13 mouse cellular contexts compared by ENCODE assay signal in the genomic region with DNA sequence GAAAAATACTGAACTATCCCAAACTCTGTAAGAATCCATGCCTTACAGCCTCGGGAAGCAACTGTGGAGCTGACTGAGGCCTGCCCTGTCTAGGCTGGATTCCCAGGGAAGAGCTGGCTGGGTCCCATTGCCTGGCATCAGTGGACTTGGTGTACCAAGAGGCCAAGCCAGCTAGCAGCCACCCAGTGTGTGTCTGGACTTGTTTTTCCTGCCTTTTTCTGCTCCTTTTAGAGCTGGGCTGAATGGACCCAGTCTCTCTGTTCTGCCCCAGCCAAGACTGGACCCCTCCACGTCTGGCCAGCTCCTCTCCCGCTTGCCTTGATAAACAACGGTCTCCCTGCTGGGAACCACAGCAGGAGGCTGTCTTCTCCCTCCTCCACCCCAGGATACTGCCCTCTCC. TPM values are rescaled to one million over a fixed set of nuclear protein-coding genes. Genes with fewer than 3 reads are reported as not detected.
DNase-seq lines count a peak whose midpoint lies in the region; ATAC-seq and TF ChIP-seq lines count a peak whose summit lies in the region.
"Had no signal": no experiment of that assay in that cellular context is flagged by ENCODE, and none has a peak within 500 bp of the region (broad histone marks: within the 10 kb centered on the region; RNA-seq: fewer than 3 reads in every experiment).

No protein-coding gene starts in this region.

- peak; percentile 26; the same call in 1 of the 2 replicates for ATAC-seq in forebrain, embryonic 16.5 days
- ATAC-seq in forebrain, embryonic 15.5 days (replicated peaks): no peak
- ATAC-seq in kidney, embryonic 14.5 days (ENCODE audit: low FRiP score, low TSS enrichment): no peak

- no peak for TF ChIP-seq CTCF in E14TG2a.4 (conservative IDR thresholded peaks at IDR 0.05; ENCODE audit: low read length)
- no peak for TF ChIP-seq CTCF in lung, adult 2 months (IDR thresholded peaks at IDR 0.05; ENCODE audit: insufficient read depth, low read length)

- DNase-seq in kidney, postnatal 4 days: no peak
- peak; percentile 68 for DNase-seq in cerebellum, adult 9-10 months
- no peak for DNase-seq in lung, adult 2 months
- no peak for DNase-seq in urinary bladder, adult 18-20 months (ENCODE audit: low spot score in 2 of 2)
- DNase-seq: kidney, postnatal 14 days; liver; lung, postnatal 10 days; thymus, adult 2 months had no signal

- H3K27ac ChIP-seq in forebrain, embryonic 16.5 days (ENCODE audit: low read length): no peak overlapping the region
- no peak overlapping the region for H3K27ac ChIP-seq in forebrain, embryonic 15.5 days (replicated peaks)
- H3K27ac ChIP-seq in kidney, embryonic 14.5 days (ENCODE audit: low read depth, low read length): no peak overlapping the region
- H3K27ac ChIP-seq: embryonic facial prominence, embryonic 15.5 days had no signal

- no peak overlapping the region for H3K9ac ChIP-seq in forebrain, embryonic 16.5 days (replicated peaks; ENCODE audit: low read depth, low read length)
- no peak overlapping the region for H3K9ac ChIP-seq in forebrain, embryonic 15.5 days (replicated peaks)
- H3K9ac ChIP-seq in kidney, embryonic 14.5 days (ENCODE audit: low read depth, low read length): peak overlapping the region; percentile 14; the same call in 1 of the 2 replicates
- H3K9ac ChIP-seq: embryonic facial prominence, embryonic 15.5 days had no signal

- no peak for TF ChIP-seq POLR2A in lung, adult 2 months (IDR thresholded peaks at IDR 0.05; ENCODE audit: borderline replicate concordance, extremely low read depth, low read depth, low read length)

- no peak overlapping the region for H3K4me3 ChIP-seq in forebrain, embryonic 16.5 days (replicated peaks; ENCODE audit: low read length)
- no peak overlapping the region for H3K4me3 ChIP-seq in forebrain, embryonic 15.5 days
- H3K4me3 ChIP-seq in kidney, embryonic 14.5 days (ENCODE audit: low read length): no peak overlapping the region
- H3K4me3 ChIP-seq in E14TG2a.4 (replicated peaks; ENCODE audit: low read length): 0 out of 2 replicates have a peak overlapping the region, but pooled peaks have one; percentile 2
- H3K4me3 ChIP-seq in lung, adult 2 months (replicated peaks; ENCODE audit: extremely low read depth, low read depth, low read length): no peak overlapping the region
- H3K4me3 ChIP-seq: embryonic facial prominence, embryonic 15.5 days had no signal

- H3K4me1 ChIP-seq in forebrain, embryonic 16.5 days (replicated peaks; ENCODE audit: control insufficient read depth, insufficient read depth, low read length): no peaks in the 10 kb centered on the region
- no peaks in the 10 kb centered on the region for H3K4me1 ChIP-seq in forebrain, embryonic 15.5 days
- H3K4me1 ChIP-seq in kidney, embryonic 14.5 days (ENCODE audit: control insufficient read depth, insufficient read depth, low read length): no peaks in the 10 kb centered on the region
- peaks cover 67% of the 10 kb centered on the region for H3K4me1 ChIP-seq in E14TG2a.4 (replicated peaks; ENCODE audit: low read depth, low read length)
- H3K4me1 ChIP-seq in lung, adult 2 months (ENCODE audit: control insufficient read depth, insufficient read depth, low read length): no peaks in the 10 kb centered on the region; the same call in 1 of the 2 replicates

- WGBS in forebrain, embryonic 16.5 days: 34% methylated on average over 4 of the region's 4 CpGs
- 40% methylated on average over 4 of the region's 4 CpGs for WGBS in forebrain, embryonic 15.5 days
- 48% methylated on average over 4 of the region's 4 CpGs for WGBS in kidney, embryonic 14.5 days
- 59% methylated on average over 4 of the region's 4 CpGs for WGBS in lung, adult 2 months

- no peaks in the 10 kb centered on the region for H3K27me3 ChIP-seq in forebrain, embryonic 16.5 days (replicated peaks; ENCODE audit: control insufficient read depth, insufficient read depth, low read length)
- H3K27me3 ChIP-seq in forebrain, embryonic 15.5 days: no peaks in the 10 kb centered on the region
- H3K27me3 ChIP-seq in kidney, embryonic 14.5 days (ENCODE audit: control insufficient read depth, insufficient read depth, low read length): no peaks in the 10 kb centered on the region
- H3K27me3 ChIP-seq in E14TG2a.4 (ENCODE audit: insufficient read depth, low read length): no peaks in the 10 kb centered on the region
- H3K27me3 ChIP-seq: embryonic facial prominence, embryonic 15.5 days had no signal

- H3K4me2 ChIP-seq in forebrain, embryonic 16.5 days (ENCODE audit: low read length): no peak overlapping the region
- no peak overlapping the region for H3K4me2 ChIP-seq in forebrain, embryonic 15.5 days (replicated peaks)
- H3K4me2 ChIP-seq in kidney, embryonic 14.5 days (replicated peaks; ENCODE audit: low read depth, low read length): no peak overlapping the region
- H3K4me2 ChIP-seq: embryonic facial prominence, embryonic 15.5 days had no signal

- no peaks in the 10 kb centered on the region for H3K36me3 ChIP-seq in forebrain, embryonic 16.5 days (ENCODE audit: control insufficient read depth, insufficient read depth)
- H3K36me3 ChIP-seq in forebrain, embryonic 15.5 days: no peaks in the 10 kb centered on the region
- H3K36me3 ChIP-seq in kidney, embryonic 14.5 days (ENCODE audit: control insufficient read depth, insufficient read depth, low read length): no peaks in the 10 kb centered on the region
- no peaks in the 10 kb centered on the region for H3K36me3 ChIP-seq in E14TG2a.4 (ENCODE audit: insufficient read depth, low read length)
- H3K36me3 ChIP-seq: embryonic facial prominence, embryonic 15.5 days had no signal

- H3K9me3 ChIP-seq in forebrain, embryonic 16.5 days (ENCODE audit: control insufficient read depth, low read length): no peaks in the 10 kb centered on the region
- H3K9me3 ChIP-seq in forebrain, embryonic 15.5 days: no peaks in the 10 kb centered on the region
- no peaks in the 10 kb centered on the region for H3K9me3 ChIP-seq in kidney, embryonic 14.5 days (ENCODE audit: control insufficient read depth, low read length)
- no peaks in the 10 kb centered on the region for H3K9me3 ChIP-seq in E14TG2a.4 (ENCODE audit: low read length)
- H3K9me3 ChIP-seq: embryonic facial prominence, embryonic 15.5 days had no signal

RNA-seq across cellular contexts. Expression of gene Sparc, which starts 15.0 kb away (rescaled TPM):
- 316 and 452 TPM in 2 replicates for polyA plus RNA-seq in forebrain, embryonic 16.5 days (2015; fragmentation: Nextera tagmentation; extraction: Ambion mirVana)
- 320 and 352 TPM in 2 replicates for polyA plus RNA-seq in forebrain, embryonic 15.5 days (2015; fragmentation: Nextera tagmentation; extraction: Ambion mirVana)
- polyA plus RNA-seq in kidney, embryonic 14.5 days (2014; fragmentation: Nextera tagmentation; extraction: Ambion mirVana): 817 and 919 TPM in 2 replicates
- polyA plus RNA-seq in lung, adult 2 months (2012; rRNA removed): 2,531 and 3,134 TPM in 2 replicates

RNA-seq across cellular contexts. Expression of gene Atox1, which starts 23.0 kb away (rescaled TPM):
- 218 and 221 TPM in 2 replicates for polyA plus RNA-seq in forebrain, embryonic 16.5 days (2015; fragmentation: Nextera tagmentation; extraction: Ambion mirVana)
- polyA plus RNA-seq in forebrain, embryonic 15.5 days (2015; fragmentation: Nextera tagmentation; extraction: Ambion mirVana): 257 and 262 TPM in 2 replicates
- polyA plus RNA-seq in kidney, embryonic 14.5 days (2014; fragmentation: Nextera tagmentation; extraction: Ambion mirVana): 389 and 470 TPM in 2 replicates
- 243 and 337 TPM in 2 replicates for polyA plus RNA-seq in lung, adult 2 months (2012; rRNA removed)

RNA-seq across cellular contexts. Expression of gene G3bp1, which starts 31.5 kb away (rescaled TPM):
- polyA plus RNA-seq in forebrain, embryonic 16.5 days (2015; fragmentation: Nextera tagmentation; extraction: Ambion mirVana): 144 and 158 TPM in 2 replicates
- 154 and 161 TPM in 2 replicates for polyA plus RNA-seq in forebrain, embryonic 15.5 days (2015; fragmentation: Nextera tagmentation; extraction: Ambion mirVana)
- polyA plus RNA-seq in kidney, embryonic 14.5 days (2014; fragmentation: Nextera tagmentation; extraction: Ambion mirVana): 151 and 230 TPM in 2 replicates
- 20.5 and 21.8 TPM in 2 replicates for polyA plus RNA-seq in lung, adult 2 months (2012; rRNA removed)
